Mouse (Mus musculus): Measurements from ENCODE around the gene Trim68.

GRCm38 (mm10) chr7:102658523-102658922, 28.6 kb downstream of the Trim68 start, which contains the start of gene Olfr555:
- TF ChIP-seq GATA1 (IDR thresholded peaks at IDR 0.05; ENCODE audit: borderline replicate concordance, low read length) (no peak), FLI1 (IDR thresholded peaks at IDR 0.05; ENCODE audit: low read length) (no peak)

All from megakaryocyte, embryonic 14.5 days (primary cell).